Mouse (Mus musculus) lung, embryonic 15.5 days (tissue): ENCODE measurements around the gene Sgta. TPM values are rescaled to one million over a fixed set of nuclear protein-coding genes. Genes with fewer than 3 reads are reported as not detected.

Experiments used
- ATAC-seq: fragments of 200-750 bp; cut with Nextera tagmentation; 2 replicates; pipeline ENCODE4 v1.8.0; 2017; ENCODE audit warnings: moderate number of reproducible peaks, borderline replicate concordance; ENCODE audit not compliant: low FRiP score, low TSS enrichment; ENCODE audit errors: extremely low read depth
- H3K27ac ChIP-seq: fragments of 300-500 bp; sonication (generic); 2 replicates; pipeline ENCODE4 v1.5.1; 2015; ENCODE audit warnings: moderate library complexity, mild to moderate bottlenecking, inconsistent platforms
- H3K27me3 ChIP-seq: fragments of 300-500 bp; sonication (generic); 2 replicates; pipeline ENCODE4 v1.6.1; 2015; ENCODE audit warnings: inconsistent platforms
- H3K36me3 ChIP-seq: fragments of 300-500 bp; sonication (generic); 2 replicates; pipeline ENCODE4 v1.6.1; 2015; ENCODE audit warnings: inconsistent platforms
- H3K4me1 ChIP-seq: fragments of 300-500 bp; sonication (generic); 2 replicates; pipeline ENCODE4 v1.6.1; 2015; ENCODE audit warnings: inconsistent platforms
- H3K4me2 ChIP-seq: fragments of 300-500 bp; sonication (generic); 2 replicates; pipeline ENCODE4 v1.6.1; 2015; ENCODE audit warnings: inconsistent platforms, mild to moderate bottlenecking, moderate library complexity
- H3K4me3 ChIP-seq: fragments of 300-500 bp; sonication (generic); 2 replicates; pipeline ENCODE4 v1.5.1; 2015; ENCODE audit warnings: mild to moderate bottlenecking, inconsistent platforms
- H3K9ac ChIP-seq: fragments of 300-500 bp; sonication (generic); 2 replicates; pipeline ENCODE4 v1.6.1; 2015; ENCODE audit warnings: inconsistent platforms
- H3K9me3 ChIP-seq: fragments of 300-500 bp; sonication (generic); 2 replicates; pipeline ENCODE4 v1.6.1; 2016; ENCODE audit warnings: inconsistent platforms
- WGBS: fragments of 180-500 bp; shearing (Covaris S2); methylation state at CpG from one replicate; pipeline ENCODE4 v1.1.7; 2015; 5-methylcytosine and 5-hydroxymethylcytosine counted together
- microRNA-seq: library from miRNA; unstranded; fragments of <30 nt; microRNA quantifications from one replicate; pipeline ENCODE4, GENCODE M21; 2016
- polyA plus RNA-seq: library from polyadenylated mRNA; unstranded; fragments of >200 nt; fragmentation: Nextera tagmentation; extraction: Ambion mirVana; gene quantifications from 2 replicates; pipeline ENCODE4 v1.2.1, GENCODE M21; 2015

Sgta gene
- polyA plus RNA-seq, 1 experiment from 2014 or later = 192 TPM

DNA sequence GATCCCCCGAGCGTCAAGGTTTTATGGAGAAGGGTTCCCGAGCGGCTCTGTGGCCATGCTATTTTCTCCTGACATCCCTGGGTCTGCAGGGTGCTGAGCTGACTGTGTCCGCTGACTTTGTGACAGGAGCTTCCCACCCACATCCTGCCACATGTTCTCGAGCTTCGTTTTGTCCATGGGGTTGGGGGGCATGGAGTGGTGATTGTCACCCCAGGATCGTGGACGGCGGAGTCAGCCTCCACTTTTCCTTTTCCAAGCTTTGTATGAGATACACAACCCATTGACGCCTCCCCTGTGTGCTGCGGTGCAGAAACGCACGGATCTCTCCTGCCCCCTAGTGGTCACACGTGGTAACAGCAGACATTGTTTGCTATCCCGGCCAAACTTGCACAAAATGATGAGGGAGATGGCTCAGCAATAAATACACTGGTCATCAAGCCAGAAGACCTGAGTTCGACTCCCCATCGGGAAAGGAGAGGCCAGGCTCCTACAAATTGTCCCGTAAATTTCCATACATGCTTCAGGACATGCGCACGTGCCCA, 64.8 kb downstream of the Sgta start:
- WGBS = 8% methylated on average over 21 of the region's 21 CpGs
- no peak overlapping the region for H3K27ac ChIP-seq
- no peak overlapping the region for H3K9ac ChIP-seq

DNA sequence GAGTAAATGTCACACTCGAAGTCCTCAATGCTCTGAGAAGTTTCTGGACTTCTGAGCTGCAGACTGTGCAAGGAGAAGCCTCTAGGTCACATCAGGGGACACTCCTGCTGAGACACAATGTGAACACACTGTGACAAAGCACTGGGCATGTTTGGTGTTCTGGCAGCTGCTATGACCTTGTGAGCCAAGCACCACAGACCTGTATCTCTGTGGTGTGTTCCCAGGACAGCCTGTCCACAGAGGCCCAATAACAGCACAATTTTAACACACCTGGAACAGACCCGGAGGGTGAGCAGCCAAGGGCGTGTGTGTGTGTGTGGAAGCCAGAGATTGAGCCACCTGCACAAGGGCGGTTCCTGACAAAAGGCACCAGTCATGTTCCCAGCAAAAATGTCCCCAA, 65.4 kb downstream of the Sgta start:
- H3K9me3 ChIP-seq = no peaks in the 10 kb centered on the region
- no peaks in the 10 kb centered on the region for H3K36me3 ChIP-seq
- ATAC-seq = no peak
- H3K4me2 ChIP-seq = 0 out of 2 replicates have a peak overlapping the region, but pooled peaks have one; percentile 37
- no peak overlapping the region for H3K9ac ChIP-seq
- H3K4me1 ChIP-seq = peaks cover 9% of the 10 kb centered on the region
- H3K27me3 ChIP-seq = peaks cover 31% of the 10 kb centered on the region
- 57% methylated on average over 4 of the region's 4 CpGs for WGBS
- no peak overlapping the region for H3K4me3 ChIP-seq
- no peak overlapping the region for H3K27ac ChIP-seq

More for the DNA sequence above, 64.8 kb downstream of the Sgta start:
- peak overlapping the region; percentile 37; the same call in 1 of the 2 replicates for H3K4me2 ChIP-seq
- no peaks in the 10 kb centered on the region for H3K36me3 ChIP-seq
- H3K9me3 ChIP-seq = no peaks in the 10 kb centered on the region
- 0 out of 2 replicates have a peak, but pooled peaks have one; percentile 17 for ATAC-seq
- H3K4me3 ChIP-seq = no peak overlapping the region
- H3K27me3 ChIP-seq = peaks cover 32% of the 10 kb centered on the region
- peaks cover 12% of the 10 kb centered on the region for H3K4me1 ChIP-seq

Small RNA genes lying within 50 kb of the gene (microRNA-seq; reads per million reads assigned to microRNA genes)
- not detected for gene Mir5615-1
- gene Mir5615-2 = not detected

Other genes starting within 250 kb of the Sgta start
- 0.74 and 1.5 TPM in 2 replicates for gene Jsrp1, start 246.7 kb downstream of the Sgta start, polyA plus RNA-seq
- gene Oaz1, start 233.5 kb downstream of the Sgta start, polyA plus RNA-seq = 1,965 and 1,985 TPM in 2 replicates
- 0.05 and 0.31 TPM in 2 replicates for gene Lingo3, start 216.1 kb downstream of the Sgta start, polyA plus RNA-seq
- 254 and 281 TPM in 2 replicates for gene Lsm7, start 205.0 kb downstream of the Sgta start, polyA plus RNA-seq
- 39.1 and 40.8 TPM in 2 replicates for gene Sppl2b, start 204.9 kb downstream of the Sgta start, polyA plus RNA-seq
- not detected in 2 replicates for gene Tmprss9, start 188.3 kb downstream of the Sgta start, polyA plus RNA-seq
- 305 and 307 TPM in 2 replicates for gene Timm13, start 159.2 kb downstream of the Sgta start, polyA plus RNA-seq
- 55.8 and 60.4 TPM in 2 replicates for gene Lmnb2, start 141.9 kb downstream of the Sgta start, polyA plus RNA-seq
- 42.7 and 42.9 TPM in 2 replicates for gene Gadd45b, start 130.1 kb downstream of the Sgta start, polyA plus RNA-seq
- gene Gng7, start 45.2 kb downstream of the Sgta start, polyA plus RNA-seq = 5.3 and 6.6 TPM in 2 replicates
- 0.11 and 0.30 TPM in 2 replicates for gene Diras1, start 34.5 kb downstream of the Sgta start, polyA plus RNA-seq
- gene Slc39a3, start 22.8 kb downstream of the Sgta start, polyA plus RNA-seq = 17.2 and 20.5 TPM in 2 replicates
- gene Thop1, start 9.9 kb upstream of the Sgta start, polyA plus RNA-seq = 51.7 and 54.3 TPM in 2 replicates
- gene Creb3l3, start 38.7 kb upstream of the Sgta start, polyA plus RNA-seq = 0.31 and 0.35 TPM in 2 replicates
- 178 and 180 TPM in 2 replicates for gene Map2k2, start 45.7 kb upstream of the Sgta start, polyA plus RNA-seq
- 34.1 and 36.9 TPM in 2 replicates for gene Zbtb7a, start 75.0 kb upstream of the Sgta start, polyA plus RNA-seq
- gene Pias4, start 107.7 kb upstream of the Sgta start, polyA plus RNA-seq = 41.0 and 47.5 TPM in 2 replicates
- gene Eef2, start 116.5 kb upstream of the Sgta start, polyA plus RNA-seq = 567 and 596 TPM in 2 replicates
- gene Dapk3, start 122.8 kb upstream of the Sgta start, polyA plus RNA-seq = 52.6 and 56.1 TPM in 2 replicates
- gene 4930442H23Rik, start 123.7 kb upstream of the Sgta start, polyA plus RNA-seq = 0.16 TPM in 2 replicates
- 0.11 and 0.30 TPM in 2 replicates for gene Nmrk2, start 141.9 kb upstream of the Sgta start, polyA plus RNA-seq
- gene Atcay, start 170.7 kb upstream of the Sgta start, polyA plus RNA-seq = 0.14 and 0.29 TPM in 2 replicates
- 5.3 and 5.4 TPM in 2 replicates for gene Zfr2, start 173.0 kb upstream of the Sgta start, polyA plus RNA-seq
- gene Matk, start 192.8 kb upstream of the Sgta start, polyA plus RNA-seq = 2.7 and 3.9 TPM in 2 replicates
- gene Mrpl54, start 206.8 kb upstream of the Sgta start, polyA plus RNA-seq = 208 and 225 TPM in 2 replicates
- 60.7 and 66.5 TPM in 2 replicates for gene Apba3, start 206.8 kb upstream of the Sgta start, polyA plus RNA-seq
- gene Tjp3, start 231.4 kb upstream of the Sgta start, polyA plus RNA-seq = 26.4 and 28.8 TPM in 2 replicates
- gene Pip5k1c, start 232.8 kb upstream of the Sgta start, polyA plus RNA-seq = 45.4 and 47.0 TPM in 2 replicates